Mouse (Mus musculus): Measurements from ENCODE around the gene Ttyh1. TPM values are rescaled to one million over a fixed set of nuclear protein-coding genes. Genes with fewer than 3 reads are reported as not detected.
A peak's percentile ranks its signal among the peaks of the same experiment; 100 is the strongest.

The Ttyh1 gene
- polyA plus RNA-seq, 1 experiment from 2014 or later, result 181 TPM

DNA sequence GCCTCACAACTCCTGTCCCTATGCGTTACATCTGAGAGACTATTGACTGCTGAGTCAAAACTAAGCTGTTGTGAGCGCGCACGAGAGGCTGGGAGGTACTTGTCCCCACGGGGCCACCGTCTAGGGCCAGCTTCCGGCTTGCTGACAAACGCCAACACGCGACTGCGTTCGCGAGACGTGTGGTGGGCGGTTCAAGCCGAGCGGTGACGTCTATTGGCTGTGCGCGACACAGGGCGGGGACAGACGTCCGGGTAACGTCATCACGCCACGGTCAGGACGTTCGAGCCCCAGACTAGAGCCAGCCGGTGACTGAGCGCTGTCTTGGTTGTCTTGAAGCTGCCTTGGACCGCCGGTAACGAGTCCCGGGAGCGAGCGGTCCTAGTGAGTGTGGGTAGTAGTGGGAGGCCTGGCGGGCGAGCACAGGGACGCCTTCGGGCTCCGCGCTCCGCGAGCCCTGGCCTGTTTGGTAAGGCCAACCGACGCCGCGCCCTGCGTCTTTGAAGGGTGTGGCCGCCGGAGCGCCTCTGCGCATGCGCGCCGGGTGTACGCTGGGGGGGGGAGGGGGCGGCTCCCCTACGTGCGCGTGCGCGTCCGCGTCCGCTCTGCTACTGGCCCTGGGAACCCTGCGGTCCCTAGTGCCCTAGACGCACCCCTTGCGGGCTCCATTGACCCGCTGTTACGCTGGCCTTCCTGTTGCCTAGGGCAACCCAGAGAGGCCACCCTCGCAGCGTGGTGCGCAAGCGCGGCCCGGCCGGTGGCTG lies 17.7 kb downstream of the Ttyh1 start, which contains the start of gene Leng8:
Gene Leng8 (plus strand): TSS at position 269 of the 761 bp plus-strand sequence.
- peak within 1 kb of the TSS; percentile 88 for H3K4me3 ChIP-seq
- peak within 1 kb of the TSS; percentile 76 for H3K9ac ChIP-seq
- H3K4me2 ChIP-seq, result peak within 1 kb of the TSS; percentile 87
- no peaks in the 10 kb centered on the region for H3K27me3 ChIP-seq
- peak within 1 kb of the TSS; percentile 96 for H3K27ac ChIP-seq (replicated peaks)
- H3K36me3 ChIP-seq, result peaks cover 32% of the 10 kb centered on the region
- ATAC-seq (ENCODE audit: low FRiP score, low read depth), result peak; percentile 98
- H3K4me1 ChIP-seq (replicated peaks), result peaks cover 28% of the 10 kb centered on the region
- H3K9me3 ChIP-seq, result no peaks in the 10 kb centered on the region
- under 1% methylated on average over 72 of the region's 78 CpGs for WGBS

GRCm38 (mm10) chr7:4137746-4138145 lies 18.5 kb downstream of the Ttyh1 start:
- Histone ChIP-seq H3K4me3 (peak overlapping the region; percentile 88), H3K9ac (peak overlapping the region; percentile 76), H3K36me3 (peaks cover 40% of the 10 kb centered on the region), H3K9me3 (no peaks in the 10 kb centered on the region), H3K27me3 (no peaks in the 10 kb centered on the region), H3K4me2 (peak overlapping the region; percentile 87), H3K27ac (replicated peaks) (peak overlapping the region; percentile 96), H3K4me1 (replicated peaks) (peaks cover 28% of the 10 kb centered on the region)
- 49% methylated on average over 3 of the region's 3 CpGs for WGBS
- ATAC-seq (ENCODE audit: low FRiP score, low read depth), result no peak

DNA sequence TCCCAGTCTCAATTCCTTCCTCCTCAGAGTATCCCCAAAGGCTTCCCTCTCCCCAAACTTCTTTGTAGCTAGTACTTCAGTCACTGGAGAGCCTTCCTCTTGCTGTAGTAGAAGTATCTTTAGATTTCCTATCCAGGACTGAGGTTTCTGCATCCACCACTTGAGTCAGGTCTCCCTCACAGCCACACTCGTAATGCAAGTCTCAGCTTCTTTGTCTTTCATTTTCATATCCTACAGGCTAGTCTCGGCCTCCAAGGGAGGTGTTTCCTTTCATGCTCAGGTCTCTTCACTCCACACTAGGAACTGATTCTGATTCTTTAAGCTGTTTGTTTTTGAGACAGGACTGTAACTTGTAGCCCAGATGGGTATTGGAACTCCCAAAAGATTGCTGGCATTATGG lies 19.0 kb downstream of the Ttyh1 start:
- peaks cover 28% of the 10 kb centered on the region for H3K4me1 ChIP-seq (replicated peaks)
- H3K4me3 ChIP-seq, result peak overlapping the region; percentile 88
- peak overlapping the region; percentile 87 for H3K4me2 ChIP-seq
- WGBS, result 77% methylated on average over 2 of the region's 2 CpGs
- no peaks in the 10 kb centered on the region for H3K27me3 ChIP-seq
- no peak overlapping the region for H3K27ac ChIP-seq (replicated peaks)
- no peak for ATAC-seq (ENCODE audit: low FRiP score, low read depth)
- peaks cover 44% of the 10 kb centered on the region for H3K36me3 ChIP-seq
- H3K9me3 ChIP-seq, result no peaks in the 10 kb centered on the region
- H3K9ac ChIP-seq, result peak overlapping the region; percentile 76; the same call in 1 of the 2 replicates

GRCm38 (mm10) chr7:4138671-4139070 lies 19.5 kb downstream of the Ttyh1 start:
- WGBS, result 92% methylated on average over 7 of the region's 7 CpGs
- no peaks in the 10 kb centered on the region for H3K27me3 ChIP-seq
- no peak overlapping the region for H3K4me3 ChIP-seq
- no peaks in the 10 kb centered on the region for H3K9me3 ChIP-seq
- no peak overlapping the region for H3K27ac ChIP-seq (replicated peaks)
- H3K4me2 ChIP-seq, result no peak overlapping the region
- no peak overlapping the region for H3K9ac ChIP-seq
- peaks cover 28% of the 10 kb centered on the region for H3K4me1 ChIP-seq (replicated peaks)
- ATAC-seq (ENCODE audit: low FRiP score, low read depth), result no peak
- peaks cover 49% of the 10 kb centered on the region for H3K36me3 ChIP-seq

GRCm38 (mm10) chr7:4139391-4139790 lies 20.2 kb downstream of the Ttyh1 start:
- no peaks in the 10 kb centered on the region for H3K9me3 ChIP-seq
- no peak overlapping the region for H3K9ac ChIP-seq
- WGBS, result 96% methylated on average over 5 of the region's 5 CpGs
- ATAC-seq (ENCODE audit: low FRiP score, low read depth), result no peak
- no peak overlapping the region for H3K27ac ChIP-seq (replicated peaks)
- H3K4me1 ChIP-seq (replicated peaks), result peaks cover 28% of the 10 kb centered on the region
- H3K4me3 ChIP-seq, result no peak overlapping the region
- no peaks in the 10 kb centered on the region for H3K27me3 ChIP-seq
- no peak overlapping the region for H3K4me2 ChIP-seq
- H3K36me3 ChIP-seq, result peaks cover 56% of the 10 kb centered on the region

DNA sequence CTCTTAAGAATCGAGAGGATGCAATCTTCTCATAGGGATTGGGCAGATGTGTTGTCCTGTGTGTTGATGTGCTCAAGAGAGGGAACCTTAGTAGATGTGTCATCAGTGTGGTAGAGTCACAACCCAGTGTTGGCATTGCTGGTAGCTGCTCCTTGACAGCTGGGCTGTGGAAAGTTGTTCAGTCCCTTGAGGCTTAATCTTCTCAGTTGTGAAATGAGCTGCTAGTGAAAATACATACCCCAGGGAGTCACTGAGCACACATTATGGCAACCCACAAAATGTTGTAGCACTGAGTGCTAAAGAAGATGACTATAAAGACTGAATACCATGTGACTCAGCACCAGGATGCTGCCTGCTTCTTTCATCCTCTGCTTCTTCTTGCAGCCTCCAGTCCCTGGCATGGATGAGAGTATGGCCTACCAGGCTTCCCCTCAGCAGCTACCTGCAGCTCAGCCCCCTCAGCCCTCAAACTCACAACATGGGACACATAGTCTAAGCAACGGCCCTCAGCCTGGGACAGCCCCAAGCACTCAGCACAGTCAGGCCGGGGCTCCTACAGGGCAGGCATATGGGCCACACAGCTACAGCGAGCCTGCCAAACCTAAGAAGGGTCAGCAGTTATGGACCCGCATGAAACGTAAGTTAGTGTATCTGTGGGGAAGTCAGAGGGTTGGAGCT lies 22.6 kb downstream of the Ttyh1 start:
- Histone ChIP-seq H3K9me3 (no peaks in the 10 kb centered on the region), H3K9ac (no peak overlapping the region), H3K36me3 (peaks cover 80% of the 10 kb centered on the region), H3K4me3 (no peak overlapping the region), H3K4me2 (no peak overlapping the region), H3K27me3 (no peaks in the 10 kb centered on the region), H3K4me1 (replicated peaks) (peaks cover 16% of the 10 kb centered on the region), H3K27ac (replicated peaks) (no peak overlapping the region)
- no peak for ATAC-seq (ENCODE audit: low FRiP score, low read depth)
- 96% methylated on average over 6 of the region's 6 CpGs for WGBS

DNA sequence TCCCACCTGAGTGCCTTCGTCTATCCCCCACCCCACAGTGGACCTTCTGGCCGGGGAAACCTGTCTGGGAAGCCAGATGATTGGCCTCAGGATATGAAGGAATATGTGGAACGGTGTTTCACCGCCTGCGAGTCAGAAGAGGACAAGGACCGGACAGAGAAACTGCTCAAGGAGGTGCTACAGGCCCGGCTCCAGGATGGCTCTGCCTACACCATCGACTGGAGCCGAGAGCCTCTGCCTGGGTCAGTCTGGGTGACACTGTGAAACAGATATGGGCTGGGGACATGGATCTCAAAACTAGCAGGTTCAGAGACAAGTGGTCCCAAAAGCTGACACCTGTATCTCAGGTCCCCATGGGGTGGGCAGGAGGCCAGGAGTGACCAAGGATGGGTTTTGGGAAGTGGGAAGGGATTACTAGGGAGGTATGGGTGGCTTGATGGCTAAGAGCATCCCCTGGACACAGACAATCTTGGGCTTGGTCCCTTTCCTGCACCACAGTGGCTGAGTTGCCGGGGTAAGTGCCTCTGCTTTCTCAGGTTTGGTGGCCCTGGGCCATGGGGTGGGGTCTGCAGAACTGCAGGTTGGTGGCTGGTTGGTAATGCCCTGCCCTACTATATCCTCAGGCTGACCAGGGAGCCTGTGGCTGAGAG lies 23.7 kb downstream of the Ttyh1 start:
- WGBS, result 97% methylated on average over 10 of the region's 10 CpGs
- no peak for ATAC-seq (ENCODE audit: low FRiP score, low read depth)

GRCm38 (mm10) chr7:4143506-4143905 lies 24.3 kb downstream of the Ttyh1 start:
- Histone ChIP-seq H3K4me2 (no peak overlapping the region), H3K4me1 (replicated peaks) (peaks cover 12% of the 10 kb centered on the region), H3K27me3 (no peaks in the 10 kb centered on the region), H3K4me3 (no peak overlapping the region), H3K9me3 (no peaks in the 10 kb centered on the region), H3K36me3 (peaks cover 89% of the 10 kb centered on the region), H3K9ac (no peak overlapping the region), H3K27ac (replicated peaks) (no peak overlapping the region)
- WGBS, result 95% methylated on average over 19 of the region's 19 CpGs
- ATAC-seq (ENCODE audit: low FRiP score, low read depth), result no peak

More for the DNA sequence above, 23.7 kb downstream of the Ttyh1 start:
- Histone ChIP-seq H3K27ac (replicated peaks) (no peak overlapping the region), H3K27me3 (no peaks in the 10 kb centered on the region), H3K9me3 (no peaks in the 10 kb centered on the region), H3K9ac (no peak overlapping the region), H3K36me3 (peaks cover 89% of the 10 kb centered on the region), H3K4me1 (replicated peaks) (peaks cover 12% of the 10 kb centered on the region), H3K4me2 (no peak overlapping the region), H3K4me3 (no peak overlapping the region)

DNA sequence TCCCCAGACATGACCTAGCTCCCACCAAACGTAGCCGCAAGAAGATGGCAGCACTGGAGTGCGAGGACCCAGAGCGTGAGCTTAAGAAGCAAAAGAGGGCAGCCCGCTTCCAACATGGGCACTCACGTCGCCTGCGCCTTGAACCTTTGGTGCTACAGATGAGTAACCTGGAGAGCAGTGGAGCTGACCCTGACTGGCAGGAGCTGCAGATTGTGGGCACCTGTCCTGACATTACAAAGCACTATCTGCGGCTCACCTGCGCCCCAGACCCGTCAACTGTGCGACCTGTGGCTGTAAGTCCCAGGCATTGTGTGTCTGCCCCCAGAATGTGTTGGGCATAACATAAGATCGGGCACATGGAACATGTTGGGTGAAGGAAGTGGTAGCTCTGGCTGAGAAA lies 24.8 kb downstream of the Ttyh1 start:
- H3K27me3 ChIP-seq, result no peaks in the 10 kb centered on the region
- peaks cover 85% of the 10 kb centered on the region for H3K36me3 ChIP-seq
- H3K4me1 ChIP-seq (replicated peaks), result peaks cover 12% of the 10 kb centered on the region
- no peaks in the 10 kb centered on the region for H3K9me3 ChIP-seq
- no peak for ATAC-seq (ENCODE audit: low FRiP score, low read depth)
- no peak overlapping the region for H3K4me2 ChIP-seq
- WGBS, result 95% methylated on average over 13 of the region's 13 CpGs
- no peak overlapping the region for H3K9ac ChIP-seq
- no peak overlapping the region for H3K4me3 ChIP-seq
- no peak overlapping the region for H3K27ac ChIP-seq (replicated peaks)

DNA sequence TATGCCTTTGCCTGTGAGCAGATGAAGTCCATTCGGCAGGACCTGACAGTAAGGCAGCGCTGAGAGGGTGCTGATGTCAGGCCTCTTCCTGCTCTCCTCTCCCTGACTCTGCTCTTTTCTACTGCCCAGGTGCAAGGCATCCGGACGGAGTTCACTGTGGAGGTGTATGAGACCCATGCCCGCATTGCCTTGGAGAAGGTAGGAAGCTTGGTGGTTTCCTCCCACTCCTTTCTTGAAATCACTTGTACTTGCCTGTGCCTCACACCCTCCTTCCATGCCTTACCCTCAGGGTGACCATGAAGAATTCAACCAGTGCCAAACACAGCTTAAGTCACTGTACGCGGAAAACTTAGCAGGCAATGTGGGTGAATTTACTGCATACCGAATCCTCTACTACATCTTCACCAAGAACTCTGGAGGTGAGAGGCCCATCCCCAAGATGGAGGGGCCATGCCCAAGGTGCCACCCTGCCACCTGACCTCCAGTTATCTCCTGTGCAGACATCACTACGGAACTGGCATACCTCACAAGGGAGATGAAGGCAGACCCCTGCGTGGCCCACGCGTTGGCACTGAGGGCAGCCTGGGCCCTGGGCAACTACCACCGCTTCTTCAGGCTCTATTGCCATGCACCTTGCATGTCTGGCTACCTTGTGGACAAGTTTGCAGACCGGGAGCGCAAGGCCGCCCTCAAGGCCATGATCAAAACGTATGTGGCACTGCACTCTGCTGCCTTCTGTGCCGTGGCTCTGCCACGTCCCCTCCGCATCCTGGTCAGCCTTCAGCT lies 25.8 kb downstream of the Ttyh1 start:
- Histone ChIP-seq H3K36me3 (peaks cover 76% of the 10 kb centered on the region), H3K9ac (no peak overlapping the region), H3K4me1 (replicated peaks) (peaks cover 16% of the 10 kb centered on the region), H3K9me3 (no peaks in the 10 kb centered on the region), H3K4me3 (no peak overlapping the region), H3K27me3 (no peaks in the 10 kb centered on the region), H3K4me2 (no peak overlapping the region), H3K27ac (replicated peaks) (no peak overlapping the region)
- 94% methylated on average over 20 of the region's 20 CpGs for WGBS
- ATAC-seq (ENCODE audit: low FRiP score, low read depth), result no peak

DNA sequence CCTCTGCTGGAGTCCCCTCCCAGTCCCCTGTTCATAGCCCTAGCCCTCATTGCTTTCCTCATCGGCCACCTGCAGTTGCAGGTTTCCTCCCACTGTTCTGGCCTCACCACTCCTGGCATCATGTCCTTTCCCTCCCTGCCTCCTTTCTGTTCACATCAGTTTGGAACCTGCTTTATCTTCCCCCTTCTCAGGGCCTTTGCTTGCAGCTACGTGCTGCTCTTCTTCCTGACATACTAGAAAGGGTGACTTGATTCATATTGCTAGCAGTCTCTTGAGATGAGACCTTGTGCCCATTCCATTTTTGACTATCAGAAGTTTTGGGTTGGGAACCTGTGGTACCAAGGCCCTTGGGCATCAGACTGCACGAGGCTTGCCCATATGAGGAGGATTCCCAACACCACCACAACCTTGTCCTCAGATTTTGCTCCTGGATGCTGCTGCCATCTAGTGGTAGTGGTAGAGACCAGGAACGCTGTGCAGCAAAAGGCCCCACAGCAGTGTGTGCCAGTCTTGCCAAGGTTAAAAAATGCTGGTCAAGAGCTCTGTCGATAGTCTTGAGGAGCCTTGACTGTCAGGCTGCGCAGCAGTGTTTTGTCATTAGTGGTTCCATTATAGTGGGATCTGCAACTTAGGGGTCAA lies 26.5 kb downstream of the Ttyh1 start:
- Histone ChIP-seq H3K36me3 (peaks cover 70% of the 10 kb centered on the region), H3K27me3 (no peaks in the 10 kb centered on the region), H3K27ac (replicated peaks) (no peak overlapping the region), H3K9me3 (no peaks in the 10 kb centered on the region), H3K4me3 (no peak overlapping the region), H3K9ac (no peak overlapping the region), H3K4me1 (replicated peaks) (peaks cover 23% of the 10 kb centered on the region), H3K4me2 (no peak overlapping the region)
- ATAC-seq (ENCODE audit: low FRiP score, low read depth), result no peak
- WGBS, result 68% methylated on average over 6 of the region's 6 CpGs
